Mouse (Mus musculus) hematopoietic stem cell, adult 5-6 weeks (primary cell): ENCODE measurements around the gene Kcnk5. TPM values are rescaled to one million over a fixed set of nuclear protein-coding genes. Genes with fewer than 3 reads are reported as not detected.

Source experiments
- ATAC-seq, 2 experiments: fragments of 125-278 bp in 1 of 2; replicated peaks in 1 of 2; 2 replicates each; pipeline ENCODE4 v1.8.0; 2016 to 2017; ENCODE audit warnings: inconsistent platforms in 2 of 2, mild to moderate bottlenecking in 2 of 2, moderate number of reproducible peaks in 2 of 2, low read depth in 1 of 2, moderate TSS enrichment in 1 of 2; ENCODE audit not compliant: low FRiP score in 2 of 2, poor library complexity in 2 of 2, severe bottlenecking in 2 of 2, insufficient read depth in 1 of 2, low TSS enrichment in 1 of 2
- total RNA-seq: library from RNA; stranded (forward); fragments of 172-1452, 232-1000 nt; gene quantifications from 2 replicates; pipeline ENCODE4 v1.2.3, GENCODE M21; 2017

Gene Kcnk5
- total RNA-seq, 1 experiment from 2014 or later: 18.8 TPM

DNA sequence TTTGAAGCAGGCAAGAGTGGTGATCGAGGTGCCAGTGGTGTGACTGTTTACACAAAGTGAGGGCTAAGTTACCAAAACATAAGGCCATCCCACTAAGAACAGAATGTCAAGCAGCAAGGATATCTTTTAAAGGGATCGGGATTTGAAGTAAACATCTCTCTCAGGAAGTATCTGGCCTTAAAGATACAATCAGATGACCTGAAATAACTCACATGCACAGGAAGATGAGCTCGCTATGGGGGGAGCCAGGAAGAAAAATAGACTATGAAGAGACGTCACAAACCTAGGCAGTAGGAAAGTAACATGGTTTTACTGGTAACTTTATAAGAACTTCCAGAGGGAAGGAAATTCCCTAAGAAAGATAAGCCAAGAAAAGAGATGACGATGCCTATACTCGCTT lies 75.3 kb downstream of the Kcnk5 start:
- ATAC-seq: no peak

DNA sequence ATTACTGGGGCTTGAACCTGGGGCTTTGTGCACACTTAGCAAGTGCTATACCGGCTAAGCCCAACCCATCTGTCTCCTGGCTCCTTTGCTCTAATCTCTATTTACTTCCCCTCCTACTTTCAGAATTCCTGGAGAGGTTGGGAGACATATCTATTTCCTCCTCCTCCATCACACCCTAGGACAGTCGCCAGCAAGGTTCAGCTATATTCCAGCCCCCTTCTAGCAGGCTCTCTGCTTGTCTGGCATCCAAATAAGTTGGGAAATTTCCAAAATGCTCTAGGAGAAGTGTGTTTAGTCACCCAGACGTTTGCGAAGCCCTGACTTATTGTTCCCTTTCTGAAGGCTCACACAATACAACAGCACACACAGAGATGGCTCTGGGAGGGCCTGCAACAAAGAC lies 78.4 kb downstream of the Kcnk5 start:
- ATAC-seq: no peak

DNA sequence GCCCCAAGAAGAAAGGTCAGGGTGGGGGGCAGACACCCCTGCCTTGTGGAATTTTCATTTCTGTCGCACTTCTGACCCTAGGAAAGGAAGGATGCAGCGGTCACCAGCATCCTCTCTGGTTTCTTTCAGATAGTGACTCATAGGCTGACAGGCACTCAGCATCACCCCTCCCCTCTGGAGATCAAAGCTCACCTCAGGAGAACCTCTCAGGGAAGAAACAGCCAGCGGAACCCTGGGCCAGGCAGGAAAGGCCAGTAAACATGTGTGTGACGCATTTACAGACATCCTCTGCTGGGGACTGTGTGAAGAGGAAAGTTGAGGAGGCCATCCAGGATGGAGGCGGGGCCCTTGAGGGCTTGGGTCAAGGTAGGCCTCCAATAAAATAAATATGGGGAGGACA lies 83.5 kb downstream of the Kcnk5 start:
- ATAC-seq: no peak

DNA sequence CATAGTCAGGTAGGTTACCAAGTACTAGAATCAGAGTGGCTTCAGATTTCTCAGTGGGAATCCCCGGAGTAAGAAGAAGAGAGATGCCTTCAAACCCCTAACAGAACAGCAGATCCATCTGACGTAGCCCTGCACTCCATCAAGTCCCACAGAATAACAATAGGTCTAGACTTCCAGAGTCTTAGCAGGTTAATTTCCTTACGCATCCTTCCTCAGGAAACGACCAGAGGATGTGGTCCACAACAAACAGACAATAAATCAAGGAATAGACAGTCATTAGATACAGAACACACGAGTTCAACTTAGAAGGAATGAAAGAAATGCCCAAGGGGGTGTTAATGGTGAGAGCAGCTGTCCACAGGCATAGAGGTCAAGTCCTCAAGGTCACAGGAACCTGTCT lies 86.7 kb downstream of the Kcnk5 start:
- ATAC-seq: no peak

- ATAC-seq: peak in 1 of 2 experiments; percentile 32; a peak in 1 of 4 replicates
Measured at GRCm38 (mm10) chr14:20093493-20093892, 88.1 kb downstream of the Kcnk5 start.

Other genes starting within 250 kb of the Kcnk5 start
- 67.2 and 72.2 TPM in 2 replicates for gene Gng2, start 204.2 kb downstream of the Kcnk5 start, total RNA-seq
- gene Saysd1, start 43.3 kb downstream of the Kcnk5 start, total RNA-seq: 2.0 and 3.4 TPM in 2 replicates
- gene Kcnk16, start 87.4 kb upstream of the Kcnk5 start, total RNA-seq: not detected in 2 replicates
- gene Nudt13, start 112.9 kb upstream of the Kcnk5 start, total RNA-seq: 10.2 and 24.5 TPM in 2 replicates
- gene Ecd, start 166.3 kb upstream of the Kcnk5 start, total RNA-seq: 59.0 and 79.5 TPM in 2 replicates
- gene Fam149b, start 166.4 kb upstream of the Kcnk5 start, total RNA-seq: 39.9 and 58.2 TPM in 2 replicates
- gene Dnajc9, start 207.1 kb upstream of the Kcnk5 start, total RNA-seq: 248 and 261 TPM in 2 replicates
- 28.2 and 43.8 TPM in 2 replicates for gene Mrps16, start 211.8 kb upstream of the Kcnk5 start, total RNA-seq